Mouse (Mus musculus) megakaryocyte, embryonic 14.5 days (primary cell): ENCODE results near the gene Ccdc177. TPM values are rescaled to one million over a fixed set of nuclear protein-coding genes. Genes with fewer than 3 reads are reported as not detected.
A peak's percentile ranks its signal among the peaks of the same experiment; 100 is the strongest.

Source experiments
- H3K27me3 ChIP-seq: replicated peaks from 2 replicates; pipeline ENCODE3; 2012; ENCODE audit warnings: inconsistent platforms
- H3K36me3 ChIP-seq: replicated peaks from 2 replicates; pipeline ENCODE3; 2012; ENCODE audit warnings: low read length, inconsistent platforms, mixed read lengths
- H3K4me1 ChIP-seq: 2 replicates; pipeline ENCODE4 v1.6.1; 2012; ENCODE audit warnings: inconsistent platforms
- H3K4me3 ChIP-seq: replicated peaks from 2 replicates; pipeline ENCODE3; 2012; ENCODE audit warnings: moderate library complexity, mild to moderate bottlenecking, inconsistent platforms
- H3K9me3 ChIP-seq: 2 replicates; pipeline ENCODE4 v1.6.1; 2012; ENCODE audit warnings: inconsistent platforms
- FLI1 ChIP-seq: IDR thresholded peaks from 2 replicates; pipeline ENCODE4 v1.6.1; 2012; ENCODE audit warnings: low read length, inconsistent platforms, mixed read lengths
- GATA1 ChIP-seq: IDR thresholded peaks from 3 replicates; pipeline ENCODE4 v1.6.1; 2012; ENCODE audit warnings: mixed read lengths, low read length, inconsistent platforms, borderline replicate concordance
- polyA plus RNA-seq: library from polyadenylated mRNA; stranded (reverse); fragments of >175 nt; gene quantifications from 2 replicates; pipeline ENCODE4 v1.2.3, GENCODE M21; 2012; ENCODE audit warnings: low replicate concordance; ENCODE audit not compliant: insufficient read depth

Ccdc177 gene
- polyA plus RNA-seq, 1 experiment = not detected

DNA sequence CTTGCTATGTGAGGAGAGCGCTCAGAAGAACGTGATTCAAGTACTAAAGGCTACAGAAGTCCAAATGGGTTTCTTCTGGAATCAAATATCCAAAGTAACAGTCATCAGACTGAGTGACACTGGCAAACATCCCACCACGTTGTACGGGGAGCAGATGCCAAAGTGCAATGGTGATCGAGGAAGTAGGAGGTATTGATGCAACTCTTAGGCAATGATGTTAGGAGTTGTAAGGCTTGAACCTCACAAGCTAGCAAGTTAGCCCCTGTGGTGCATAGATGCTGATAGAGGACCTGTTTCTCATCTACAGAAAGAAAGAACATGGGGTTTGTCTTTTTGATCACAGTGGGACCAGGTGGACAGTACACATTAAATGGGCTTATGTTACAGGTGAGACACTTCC, 2.5 kb upstream of the Ccdc177 start:
- no peaks in the 10 kb centered on the region for H3K36me3 ChIP-seq
- H3K4me3 ChIP-seq = no peak overlapping the region
- peaks cover 72% of the 10 kb centered on the region for H3K27me3 ChIP-seq
- no peaks in the 10 kb centered on the region for H3K9me3 ChIP-seq
- TF ChIP-seq GATA1 (no peak), FLI1 (no peak)
- peaks cover 35% of the 10 kb centered on the region for H3K4me1 ChIP-seq

DNA sequence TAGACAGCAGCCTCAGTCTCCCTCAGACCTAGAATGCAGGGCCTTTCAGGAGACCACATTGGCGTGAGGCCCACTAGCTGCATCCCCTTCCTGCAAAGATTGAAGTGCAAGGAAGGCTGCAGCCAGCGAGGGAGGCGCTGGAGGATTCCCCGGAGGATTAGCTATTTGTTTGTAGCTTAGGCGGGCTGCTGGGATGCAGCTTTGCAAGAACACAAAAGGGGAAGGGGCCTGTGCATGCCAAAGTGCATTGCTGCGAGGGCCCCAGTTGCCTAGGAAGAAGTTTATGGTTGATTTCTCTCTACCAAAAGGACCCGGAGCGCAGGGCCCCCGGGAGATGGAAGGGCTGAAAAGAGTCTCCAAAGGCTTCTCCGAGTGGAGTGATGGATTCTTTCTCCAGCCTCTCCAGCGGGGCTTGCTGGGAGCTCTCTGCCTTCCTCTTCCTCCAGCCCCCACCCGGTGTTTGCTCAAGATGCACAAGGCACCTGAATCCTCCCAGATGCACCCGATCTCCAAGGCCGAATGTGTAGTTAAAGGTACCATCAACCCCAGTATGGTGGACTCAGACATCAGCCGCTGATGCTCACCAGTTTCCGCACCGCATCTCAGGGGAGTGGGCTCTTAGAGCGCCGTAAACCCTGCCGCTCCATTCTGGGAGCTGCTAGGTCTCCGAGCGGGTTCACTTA, 633 bp downstream of the Ccdc177 start:
- Histone ChIP-seq H3K27me3 (peaks cover 87% of the 10 kb centered on the region), H3K36me3 (no peaks in the 10 kb centered on the region), H3K4me1 (peaks cover 36% of the 10 kb centered on the region), H3K9me3 (peaks cover 3% of the 10 kb centered on the region; the same call in 1 of the 2 replicates), H3K4me3 (peak overlapping the region; percentile 84)
- no peak for TF ChIP-seq GATA1
- TF ChIP-seq FLI1 = no peak

- no peak for TF ChIP-seq GATA1
- TF ChIP-seq FLI1 = no peak
- Histone ChIP-seq H3K36me3 (no peaks in the 10 kb centered on the region), H3K4me3 (peak overlapping the region; percentile 90), H3K4me1 (peaks cover 36% of the 10 kb centered on the region), H3K9me3 (peaks cover 3% of the 10 kb centered on the region; the same call in 1 of the 2 replicates), H3K27me3 (peaks cover 92% of the 10 kb centered on the region)
Observed at GRCm38 (mm10) chr12:80759387-80759712, 1.1 kb downstream of the Ccdc177 start.

GRCm38 (mm10) chr12:80758559-80759386, 1.7 kb downstream of the Ccdc177 start:
- Histone ChIP-seq H3K9me3 (peaks cover 3% of the 10 kb centered on the region; the same call in 1 of the 2 replicates), H3K36me3 (no peaks in the 10 kb centered on the region), H3K27me3 (peaks cover 93% of the 10 kb centered on the region), H3K4me3 (peak overlapping the region; percentile 90), H3K4me1 (peaks cover 36% of the 10 kb centered on the region)
- TF ChIP-seq GATA1 (no peak), FLI1 (no peak)

DNA sequence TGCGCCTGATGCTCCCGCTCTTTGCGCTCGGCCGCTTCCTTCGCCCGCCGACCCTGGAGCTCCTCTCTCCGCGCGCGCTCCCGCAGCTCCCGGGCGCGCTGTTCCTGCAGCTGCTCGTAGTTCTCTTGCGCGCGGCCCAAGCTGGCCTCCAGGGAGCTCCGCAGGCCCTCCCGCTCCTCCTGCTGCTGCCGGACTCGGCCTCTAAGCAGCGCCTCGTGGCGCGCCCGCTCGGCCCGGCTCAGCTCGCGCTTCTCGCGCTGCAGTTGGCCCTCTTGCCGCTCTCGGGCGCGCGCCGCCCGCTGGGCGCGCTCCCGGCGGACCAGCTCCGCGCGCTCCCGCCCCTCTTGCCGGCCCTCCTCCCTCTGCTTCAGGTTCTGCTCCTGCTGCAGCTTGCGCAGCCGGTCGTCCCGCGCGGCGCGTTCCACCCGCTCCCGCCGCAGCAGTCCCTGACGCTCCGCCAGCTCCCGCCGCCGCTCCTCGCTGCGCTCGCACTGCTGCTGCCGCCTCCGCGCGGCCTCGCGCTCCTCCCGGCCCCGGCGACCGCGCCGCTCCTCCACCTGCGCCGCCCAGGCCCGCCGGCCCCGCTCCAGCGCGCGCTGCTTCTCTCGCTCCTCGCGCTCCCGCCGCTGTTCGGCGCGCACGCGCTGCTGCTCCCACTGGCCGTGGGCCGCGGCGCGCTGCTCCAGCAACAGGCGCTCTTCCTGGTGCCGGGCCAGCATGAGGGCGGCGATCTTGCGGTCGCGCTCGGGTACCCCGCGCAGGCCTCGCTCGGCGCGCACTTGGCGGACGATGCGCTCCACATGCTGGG, 2.5 kb downstream of the Ccdc177 start:
- Histone ChIP-seq H3K9me3 (peaks cover 3% of the 10 kb centered on the region; the same call in 1 of the 2 replicates), H3K36me3 (no peaks in the 10 kb centered on the region), H3K4me3 (peak overlapping the region; percentile 90), H3K27me3 (peaks cover 94% of the 10 kb centered on the region), H3K4me1 (peaks cover 36% of the 10 kb centered on the region)
- TF ChIP-seq FLI1 (no peak), GATA1 (no peak)

GRCm38 (mm10) chr12:80751556-80751955, 8.9 kb downstream of the Ccdc177 start:
- Histone ChIP-seq H3K4me3 (no peak overlapping the region), H3K27me3 (peaks cover 95% of the 10 kb centered on the region), H3K4me1 (no peaks in the 10 kb centered on the region), H3K36me3 (no peaks in the 10 kb centered on the region), H3K9me3 (peaks cover 3% of the 10 kb centered on the region; the same call in 1 of the 2 replicates)
- TF ChIP-seq FLI1 (no peak), GATA1 (no peak)

DNA sequence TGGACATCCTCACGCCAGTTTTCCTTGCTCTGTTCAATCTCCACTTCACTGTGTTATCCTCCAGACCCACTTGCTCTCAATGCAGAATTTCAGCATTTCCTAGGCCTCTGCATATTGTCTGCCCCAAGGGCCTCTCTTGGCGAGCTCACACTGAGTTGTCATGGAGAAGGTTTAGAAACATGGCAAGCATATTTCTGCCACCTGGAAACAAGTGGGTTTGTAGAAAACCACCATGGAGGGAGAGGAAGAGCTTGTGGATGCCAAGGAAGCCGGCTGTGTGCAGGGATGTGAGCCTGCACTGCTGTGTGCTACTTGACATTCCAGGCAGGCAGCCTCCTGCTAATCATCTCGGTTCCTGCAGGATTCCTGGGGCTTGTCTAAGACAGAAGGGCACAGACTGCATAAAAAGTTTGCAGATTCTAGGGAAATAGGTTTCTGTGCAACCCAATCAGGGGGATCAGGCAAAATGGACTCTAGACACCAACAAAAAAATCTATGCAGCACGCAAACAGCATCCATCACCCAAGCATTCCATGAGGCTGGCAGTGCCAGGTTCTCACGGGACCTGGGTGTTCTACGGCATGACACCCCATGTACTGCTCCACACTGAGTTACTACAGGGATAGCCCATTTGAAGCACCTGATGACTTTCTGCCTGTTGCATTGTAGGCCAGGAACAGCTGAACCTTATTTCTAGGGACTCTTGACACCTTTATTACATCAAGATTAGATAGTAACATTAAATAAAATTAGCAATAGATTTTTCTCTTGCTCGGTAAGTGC, 14.3 kb downstream of the Ccdc177 start:
- Histone ChIP-seq H3K4me3 (no peak overlapping the region), H3K9me3 (peaks cover 13% of the 10 kb centered on the region; the same call in 1 of the 2 replicates), H3K4me1 (peaks cover 9% of the 10 kb centered on the region), H3K27me3 (peaks cover 84% of the 10 kb centered on the region), H3K36me3 (no peaks in the 10 kb centered on the region)
- no peak for TF ChIP-seq FLI1
- no peak for TF ChIP-seq GATA1

GRCm38 (mm10) chr12:80744614-80745013, 15.9 kb downstream of the Ccdc177 start:
- H3K36me3 ChIP-seq = no peaks in the 10 kb centered on the region
- H3K4me1 ChIP-seq = peaks cover 16% of the 10 kb centered on the region
- no peak overlapping the region for H3K4me3 ChIP-seq
- H3K9me3 ChIP-seq = peaks cover 23% of the 10 kb centered on the region; the same call in 1 of the 2 replicates
- peaks cover 83% of the 10 kb centered on the region for H3K27me3 ChIP-seq
- TF ChIP-seq GATA1 (no peak), FLI1 (no peak)

- H3K36me3 ChIP-seq = no peaks in the 10 kb centered on the region
- peaks cover 90% of the 10 kb centered on the region for H3K27me3 ChIP-seq
- no peak for TF ChIP-seq FLI1
- no peak for TF ChIP-seq GATA1
- H3K4me1 ChIP-seq = peaks cover 19% of the 10 kb centered on the region
- no peak overlapping the region for H3K4me3 ChIP-seq
- H3K9me3 ChIP-seq = peaks cover 23% of the 10 kb centered on the region; the same call in 1 of the 2 replicates
Observed at GRCm38 (mm10) chr12:80739482-80739881, 21.0 kb downstream of the Ccdc177 start.
